Mouse (Mus musculus) hematopoietic stem cell, adult 5-6 weeks (primary cell): ENCODE results near the gene Snrpd2. TPM values are rescaled to one million over a fixed set of nuclear protein-coding genes. Genes with fewer than 3 reads are reported as not detected.

Experiments
- ATAC-seq, 2 experiments: fragments of 125-278 bp in 1 of 2; replicated peaks in 1 of 2; 2 replicates each; pipeline ENCODE4 v1.8.0; 2016 to 2017; ENCODE audit warnings: inconsistent platforms in 2 of 2, mild to moderate bottlenecking in 2 of 2, moderate number of reproducible peaks in 2 of 2, low read depth in 1 of 2, moderate TSS enrichment in 1 of 2; ENCODE audit not compliant: low FRiP score in 2 of 2, poor library complexity in 2 of 2, severe bottlenecking in 2 of 2, insufficient read depth in 1 of 2, low TSS enrichment in 1 of 2
- total RNA-seq: library from RNA; stranded (forward); fragments of 172-1452, 232-1000 nt; gene quantifications from 2 replicates; pipeline ENCODE4 v1.2.3, GENCODE M21; 2017

The Snrpd2 gene
- total RNA-seq, 1 experiment from 2014 or later: 55.1 TPM

DNA sequence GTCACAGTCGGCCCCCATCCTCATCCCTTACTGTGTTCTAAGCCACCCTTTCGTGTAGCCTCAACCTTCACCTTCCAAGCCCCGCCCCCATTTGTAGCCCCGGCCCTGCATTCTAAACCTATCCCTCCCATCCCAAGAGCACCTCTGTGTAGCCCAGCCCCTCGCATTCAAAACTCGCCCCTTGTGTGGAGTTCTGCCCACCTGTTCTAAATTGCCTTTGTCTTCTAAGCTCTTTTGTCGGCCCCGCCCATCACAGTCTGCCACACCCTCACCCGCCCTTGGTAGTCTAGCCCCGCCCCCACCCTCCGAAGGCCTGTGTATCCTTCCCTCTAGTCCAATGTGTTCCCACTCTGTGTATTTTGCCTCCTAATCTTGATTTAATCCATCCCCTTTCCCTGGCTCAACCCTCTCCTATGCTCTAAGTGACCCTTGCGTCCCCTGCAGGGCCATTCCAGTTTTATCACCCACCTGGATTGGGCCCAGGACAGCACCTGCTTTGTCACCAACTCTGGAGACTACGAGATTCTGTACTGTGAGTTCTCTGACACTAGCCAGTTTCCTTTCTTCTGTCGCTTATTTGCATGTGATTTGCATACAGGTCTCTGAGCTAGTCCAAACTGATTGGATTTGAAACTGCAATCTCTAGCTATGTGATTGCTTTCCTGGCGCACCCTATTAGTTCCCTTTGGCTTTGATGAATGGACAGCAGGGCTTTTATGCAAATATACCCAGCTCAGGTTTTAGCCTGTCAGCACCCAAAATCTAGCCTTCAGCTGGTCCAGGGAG lies 52.7 kb downstream of the Snrpd2 start:
- no peak for ATAC-seq

Other genes with a start within 250 kb of the Snrpd2 start
- 12.6 and 15.5 TPM in 2 replicates for gene Ccdc61, start 239.3 kb upstream of the Snrpd2 start, total RNA-seq
- gene Nova2, start 223.8 kb upstream of the Snrpd2 start, total RNA-seq: 0.10 TPM in 1 of 2 replicates, not detected in the other
- gene Nanos2, start 162.3 kb upstream of the Snrpd2 start, total RNA-seq: not detected in 2 replicates
- 0.10 and 0.69 TPM in 2 replicates for gene Mypop, start 158.5 kb upstream of the Snrpd2 start, total RNA-seq
- gene Irf2bp1, start 145.7 kb upstream of the Snrpd2 start, total RNA-seq: 13.1 and 16.8 TPM in 2 replicates
- 2.7 and 3.3 TPM in 2 replicates for gene Foxa3, start 126.2 kb upstream of the Snrpd2 start, total RNA-seq
- gene Sympk, start 125.3 kb upstream of the Snrpd2 start, total RNA-seq: 41.0 and 42.4 TPM in 2 replicates
- not detected in 2 replicates for gene Rsph6a, start 95.0 kb upstream of the Snrpd2 start, total RNA-seq
- 13.5 TPM in 2 replicates for gene Dmwd, start 73.5 kb upstream of the Snrpd2 start, total RNA-seq
- 3.6 TPM in 1 of 2 replicates, not detected in the other for gene Dmpk, start 65.9 kb upstream of the Snrpd2 start, total RNA-seq
- gene Six5, start 55.1 kb upstream of the Snrpd2 start, total RNA-seq: 7.9 and 9.3 TPM in 2 replicates
- gene Gm4969, start 31.4 kb upstream of the Snrpd2 start, total RNA-seq: 0.50 and 1.1 TPM in 2 replicates
- 7.8 and 8.3 TPM in 2 replicates for gene Fbxo46, start 29.9 kb upstream of the Snrpd2 start, total RNA-seq
- gene Qpctl, start 431 bp upstream of the Snrpd2 start, total RNA-seq: 3.5 and 4.8 TPM in 2 replicates
- gene Gipr, start 16.4 kb downstream of the Snrpd2 start, total RNA-seq: not detected in 2 replicates
- gene Eml2, start 26.7 kb downstream of the Snrpd2 start, total RNA-seq: 20.0 and 23.6 TPM in 2 replicates
- 0.74 and 1.4 TPM in 2 replicates for gene Gpr4, start 62.8 kb downstream of the Snrpd2 start, total RNA-seq
- 19.9 and 26.8 TPM in 2 replicates for gene Opa3, start 78.6 kb downstream of the Snrpd2 start, total RNA-seq
- 99.8 and 117 TPM in 2 replicates for gene Vasp, start 122.1 kb downstream of the Snrpd2 start, total RNA-seq
- 0.25 TPM in 1 of 2 replicates, not detected in the other for gene Ppm1n, start 130.3 kb downstream of the Snrpd2 start, total RNA-seq
- not detected in 2 replicates for gene Rtn2, start 132.9 kb downstream of the Snrpd2 start, total RNA-seq
- 190 and 280 TPM in 2 replicates for gene Fosb, start 160.3 kb downstream of the Snrpd2 start, total RNA-seq
- gene Ercc1, start 195.1 kb downstream of the Snrpd2 start, total RNA-seq: 20.0 and 28.0 TPM in 2 replicates
- 20.9 and 23.6 TPM in 2 replicates for gene Cd3eap, start 209.8 kb downstream of the Snrpd2 start, total RNA-seq
- gene Ppp1r13l, start 210.0 kb downstream of the Snrpd2 start, total RNA-seq: 0.25 and 0.60 TPM in 2 replicates
- 32.3 and 42.5 TPM in 2 replicates for gene Ercc2, start 232.3 kb downstream of the Snrpd2 start, total RNA-seq